Mouse (Mus musculus) erythroblast, embryonic 14.5 days (primary cell): ENCODE results near the gene Tns4. TPM values are rescaled to one million over a fixed set of nuclear protein-coding genes. Genes with fewer than 3 reads are reported as not detected.

Source experiments
- H3K27me3 ChIP-seq: 2 replicates; pipeline ENCODE4 v1.6.1; 2012; ENCODE audit warnings: inconsistent platforms; ENCODE audit not compliant: control insufficient read depth
- H3K36me3 ChIP-seq: 2 replicates; pipeline ENCODE4 v1.6.1; 2012; ENCODE audit warnings: mild to moderate bottlenecking, inconsistent platforms; ENCODE audit not compliant: control insufficient read depth
- H3K4me1 ChIP-seq: 2 replicates; pipeline ENCODE4 v1.6.1; 2012; ENCODE audit warnings: inconsistent platforms; ENCODE audit not compliant: control insufficient read depth
- H3K4me3 ChIP-seq: replicated peaks from 2 replicates; pipeline ENCODE3; 2012; ENCODE audit warnings: moderate library complexity, mild to moderate bottlenecking, inconsistent platforms
- H3K9me3 ChIP-seq: 2 replicates; pipeline ENCODE4 v1.6.1; 2012; ENCODE audit warnings: low read length, inconsistent platforms, mixed read lengths; ENCODE audit not compliant: control insufficient read depth
- GATA1 ChIP-seq: IDR thresholded peaks from 2 replicates; pipeline ENCODE4 v1.6.1; 2012; ENCODE audit warnings: low read length, inconsistent platforms, mixed read lengths
- TAL1 ChIP-seq: IDR thresholded peaks from 3 replicates; pipeline ENCODE4 v1.6.1; 2012; ENCODE audit warnings: low read length, inconsistent platforms, mixed read lengths
- polyA plus RNA-seq: library from polyadenylated mRNA; stranded (reverse); fragments of >175 nt; gene quantifications from 2 replicates; pipeline ENCODE4 v1.2.3, GENCODE M21; 2012

Tns4 gene
- polyA plus RNA-seq, 1 experiment = not detected

GRCm38 (mm10) chr11:99098924-99099323 is 9.8 kb upstream of the Tns4 start:
- Histone ChIP-seq H3K27me3 (no peaks in the 10 kb centered on the region), H3K36me3 (no peaks in the 10 kb centered on the region), H3K4me3 (no peak overlapping the region), H3K4me1 (no peaks in the 10 kb centered on the region), H3K9me3 (peaks cover 4% of the 10 kb centered on the region; the same call in 1 of the 2 replicates)
- TF ChIP-seq GATA1 (no peak), TAL1 (no peak)

- Histone ChIP-seq H3K4me1 (no peaks in the 10 kb centered on the region), H3K27me3 (no peaks in the 10 kb centered on the region), H3K36me3 (no peaks in the 10 kb centered on the region), H3K9me3 (peaks cover 4% of the 10 kb centered on the region; the same call in 1 of the 2 replicates), H3K4me3 (no peak overlapping the region)
- no peak for TF ChIP-seq TAL1
- TF ChIP-seq GATA1 = no peak
Observed at GRCm38 (mm10) chr11:99096996-99097774, 8.1 kb upstream of the Tns4 start.

- Histone ChIP-seq H3K27me3 (no peaks in the 10 kb centered on the region), H3K4me3 (no peak overlapping the region), H3K36me3 (no peaks in the 10 kb centered on the region), H3K9me3 (peaks cover 4% of the 10 kb centered on the region; the same call in 1 of the 2 replicates), H3K4me1 (no peaks in the 10 kb centered on the region)
- TF ChIP-seq GATA1 = no peak
- TF ChIP-seq TAL1 = no peak
Observed at GRCm38 (mm10) chr11:99096417-99096816, 7.3 kb upstream of the Tns4 start.

- H3K9me3 ChIP-seq = peaks cover 4% of the 10 kb centered on the region; the same call in 1 of the 2 replicates
- H3K27me3 ChIP-seq = no peaks in the 10 kb centered on the region
- H3K4me1 ChIP-seq = no peaks in the 10 kb centered on the region
- H3K36me3 ChIP-seq = no peaks in the 10 kb centered on the region
- no peak overlapping the region for H3K4me3 ChIP-seq
- no peak for TF ChIP-seq GATA1
- TF ChIP-seq TAL1 = no peak
Observed at GRCm38 (mm10) chr11:99095759-99096158, 6.7 kb upstream of the Tns4 start.

- Histone ChIP-seq H3K36me3 (no peaks in the 10 kb centered on the region), H3K9me3 (peaks cover 4% of the 10 kb centered on the region; the same call in 1 of the 2 replicates), H3K27me3 (no peaks in the 10 kb centered on the region), H3K4me1 (no peaks in the 10 kb centered on the region), H3K4me3 (no peak overlapping the region)
- TF ChIP-seq GATA1 (no peak), TAL1 (no peak)
Observed at GRCm38 (mm10) chr11:99094911-99095676, 6.0 kb upstream of the Tns4 start.

- Histone ChIP-seq H3K36me3 (no peaks in the 10 kb centered on the region), H3K4me3 (no peak overlapping the region), H3K9me3 (peaks cover 4% of the 10 kb centered on the region; the same call in 1 of the 2 replicates), H3K27me3 (no peaks in the 10 kb centered on the region), H3K4me1 (no peaks in the 10 kb centered on the region)
- TF ChIP-seq TAL1 (no peak), GATA1 (no peak)
Observed at GRCm38 (mm10) chr11:99093740-99094139, 4.6 kb upstream of the Tns4 start.

GRCm38 (mm10) chr11:99091666-99092065 is 2.6 kb upstream of the Tns4 start:
- TF ChIP-seq GATA1 (no peak), TAL1 (no peak)
- Histone ChIP-seq H3K36me3 (no peaks in the 10 kb centered on the region), H3K27me3 (no peaks in the 10 kb centered on the region), H3K9me3 (peaks cover 4% of the 10 kb centered on the region; the same call in 1 of the 2 replicates), H3K4me1 (no peaks in the 10 kb centered on the region), H3K4me3 (no peak overlapping the region)

- no peak for TF ChIP-seq TAL1
- no peak for TF ChIP-seq GATA1
- H3K9me3 ChIP-seq = peaks cover 4% of the 10 kb centered on the region; the same call in 1 of the 2 replicates
- H3K4me1 ChIP-seq = no peaks in the 10 kb centered on the region
- no peak overlapping the region for H3K4me3 ChIP-seq
- no peaks in the 10 kb centered on the region for H3K27me3 ChIP-seq
- no peaks in the 10 kb centered on the region for H3K36me3 ChIP-seq
Observed at GRCm38 (mm10) chr11:99090391-99090790, 1.3 kb upstream of the Tns4 start.

- Histone ChIP-seq H3K9me3 (no peaks in the 10 kb centered on the region), H3K36me3 (no peaks in the 10 kb centered on the region), H3K27me3 (no peaks in the 10 kb centered on the region), H3K4me1 (no peaks in the 10 kb centered on the region), H3K4me3 (no peak overlapping the region)
- TF ChIP-seq GATA1 (no peak), TAL1 (no peak)
Observed at GRCm38 (mm10) chr11:99088486-99088885, 620 bp downstream of the Tns4 start.
